Mouse (Mus musculus) midbrain, embryonic 11.5 days (tissue): ENCODE measurements around the gene Sfxn5. TPM values are rescaled to one million over a fixed set of nuclear protein-coding genes. Genes with fewer than 3 reads are reported as not detected.

Experiments used
- ATAC-seq: fragments of 200-750 bp; cut with Nextera tagmentation; 2 replicates; pipeline ENCODE4 v1.8.0; 2017; ENCODE audit warnings: moderate TSS enrichment, moderate library complexity; ENCODE audit not compliant: low FRiP score
- DNase-seq: peaks from one replicate; pipeline ENCODE4 v3.0.0; 2015; ENCODE audit warnings: low spot score; ENCODE audit errors: missing footprints
- H3K27ac ChIP-seq: fragments of 300-500 bp; sonication (generic); 2 replicates; pipeline ENCODE4 v1.5.1; 2014; ENCODE audit warnings: low read depth, low read length
- H3K27me3 ChIP-seq: fragments of 300-500 bp; sonication (generic); 2 replicates; pipeline ENCODE4 v1.6.1; 2014; ENCODE audit warnings: mild to moderate bottlenecking, low read length, moderate library complexity, mixed read lengths; ENCODE audit not compliant: control insufficient read depth, insufficient read depth
- H3K36me3 ChIP-seq: fragments of 300-500 bp; sonication (generic); 2 replicates; pipeline ENCODE4 v1.6.1; 2014; ENCODE audit warnings: mild to moderate bottlenecking, low read length, moderate library complexity, mixed read lengths; ENCODE audit not compliant: control insufficient read depth, insufficient read depth
- H3K4me1 ChIP-seq: fragments of 300-500 bp; sonication (generic); 2 replicates; pipeline ENCODE4 v1.6.1; 2014; ENCODE audit warnings: low read length; ENCODE audit not compliant: control insufficient read depth, insufficient read depth
- H3K4me2 ChIP-seq: fragments of 300-500 bp; sonication (generic); 2 replicates; pipeline ENCODE4 v1.6.1; 2014; ENCODE audit warnings: mild to moderate bottlenecking, moderate library complexity
- H3K4me3 ChIP-seq: fragments of 300-500 bp; sonication (generic); 2 replicates; pipeline ENCODE4 v1.5.1; 2014; ENCODE audit warnings: low read depth, low read length
- H3K9ac ChIP-seq: fragments of 300-500 bp; sonication (generic); 2 replicates; pipeline ENCODE4 v1.6.1; 2014; ENCODE audit warnings: low read length
- H3K9me3 ChIP-seq: fragments of 300-500 bp; sonication (generic); 2 replicates; pipeline ENCODE4 v1.6.1; 2016; ENCODE audit warnings: low read length; ENCODE audit not compliant: control insufficient read depth
- WGBS: fragments of 180-500 bp; shearing (Covaris S2); extraction: QIAGEN DNeasy Blood & Tissue Kit; methylation state at CpG from one replicate; pipeline ENCODE4 v1.1.7; 2014; 5-methylcytosine and 5-hydroxymethylcytosine counted together
- polyA plus RNA-seq: library from polyadenylated mRNA; unstranded; fragments of >200 nt; fragmentation: Nextera tagmentation; extraction: Ambion mirVana; gene quantifications from 2 replicates; pipeline ENCODE4 v1.2.1, GENCODE M21; 2014

Sfxn5 gene
- polyA plus RNA-seq, 1 experiment from 2014 or later, result 6.2 TPM

GRCm38 (mm10) chr6:85237595-85238337, 95.5 kb downstream of the Sfxn5 start:
- H3K27me3 ChIP-seq, result no peaks in the 10 kb centered on the region
- 53% methylated on average over 10 of the region's 10 CpGs for WGBS
- no peak overlapping the region for H3K4me3 ChIP-seq
- no peaks in the 10 kb centered on the region for H3K36me3 ChIP-seq
- no peak overlapping the region for H3K27ac ChIP-seq
- H3K9ac ChIP-seq, result no peak overlapping the region
- no peak overlapping the region for H3K4me2 ChIP-seq
- H3K4me1 ChIP-seq, result peaks cover 2% of the 10 kb centered on the region
- DNase-seq, result no peak
- no peak; the same call in 1 of the 2 replicates for ATAC-seq
- H3K9me3 ChIP-seq, result no peaks in the 10 kb centered on the region

GRCm38 (mm10) chr6:85237001-85237400, 96.2 kb downstream of the Sfxn5 start:
- H3K9me3 ChIP-seq, result no peaks in the 10 kb centered on the region
- ATAC-seq, result no peak
- no peak overlapping the region for H3K4me3 ChIP-seq
- peaks cover 4% of the 10 kb centered on the region for H3K4me1 ChIP-seq
- H3K36me3 ChIP-seq, result no peaks in the 10 kb centered on the region
- 37% methylated on average over 5 of the region's 5 CpGs for WGBS
- H3K27ac ChIP-seq, result no peak overlapping the region
- no peaks in the 10 kb centered on the region for H3K27me3 ChIP-seq
- H3K9ac ChIP-seq, result no peak overlapping the region
- no peak for DNase-seq
- H3K4me2 ChIP-seq, result no peak overlapping the region

GRCm38 (mm10) chr6:85234796-85235195, 98.4 kb downstream of the Sfxn5 start:
- H3K9me3 ChIP-seq, result no peaks in the 10 kb centered on the region
- no peaks in the 10 kb centered on the region for H3K27me3 ChIP-seq
- no peak for DNase-seq
- peaks cover 13% of the 10 kb centered on the region for H3K4me1 ChIP-seq
- H3K4me2 ChIP-seq, result no peak overlapping the region
- no peak overlapping the region for H3K9ac ChIP-seq
- WGBS, result 23% methylated on average over 5 of the region's 5 CpGs
- H3K36me3 ChIP-seq, result no peaks in the 10 kb centered on the region
- H3K4me3 ChIP-seq, result no peak overlapping the region
- H3K27ac ChIP-seq, result no peak overlapping the region
- no peak for ATAC-seq

GRCm38 (mm10) chr6:85232836-85233623, 100.2 kb downstream of the Sfxn5 start:
- ATAC-seq (no peak), DNase-seq (no peak)
- Histone ChIP-seq H3K9me3 (no peaks in the 10 kb centered on the region), H3K36me3 (no peaks in the 10 kb centered on the region), H3K4me1 (peaks cover 13% of the 10 kb centered on the region), H3K27me3 (no peaks in the 10 kb centered on the region), H3K27ac (no peak overlapping the region), H3K9ac (no peak overlapping the region), H3K4me3 (no peak overlapping the region), H3K4me2 (no peak overlapping the region)
- 46% methylated on average over 7 of the region's 7 CpGs for WGBS

- H3K27ac ChIP-seq, result no peak overlapping the region
- 31% methylated on average over 4 of the region's 4 CpGs for WGBS
These were observed 101.2 kb downstream of the Sfxn5 start for GRCm38 (mm10) chr6:85232045-85232444.

GRCm38 (mm10) chr6:85231469-85231868, 101.8 kb downstream of the Sfxn5 start:
- H3K4me2 ChIP-seq, result no peak overlapping the region
- ATAC-seq, result peak; percentile 33; the same call in 1 of the 2 replicates

More at GRCm38 (mm10) chr6:85232045-85232444, 101.2 kb downstream of the Sfxn5 start:
- Histone ChIP-seq H3K4me1 (peaks cover 13% of the 10 kb centered on the region), H3K9ac (no peak overlapping the region), H3K36me3 (no peaks in the 10 kb centered on the region), H3K4me3 (no peak overlapping the region), H3K4me2 (no peak overlapping the region), H3K9me3 (no peaks in the 10 kb centered on the region), H3K27me3 (no peaks in the 10 kb centered on the region)
- ATAC-seq, result no peak
- DNase-seq, result no peak

GRCm38 (mm10) chr6:85230762-85231161, 102.5 kb downstream of the Sfxn5 start:
- ATAC-seq (no peak), DNase-seq (no peak)
- Histone ChIP-seq H3K4me2 (no peak overlapping the region), H3K4me3 (no peak overlapping the region), H3K27ac (no peak overlapping the region), H3K36me3 (no peaks in the 10 kb centered on the region), H3K9me3 (no peaks in the 10 kb centered on the region), H3K27me3 (no peaks in the 10 kb centered on the region), H3K9ac (no peak overlapping the region), H3K4me1 (peaks cover 13% of the 10 kb centered on the region)
- WGBS, result 84% methylated on average over 3 of the region's 3 CpGs

More at GRCm38 (mm10) chr6:85231469-85231868, 101.8 kb downstream of the Sfxn5 start:
- 19% methylated on average over 6 of the region's 6 CpGs for WGBS
- no peaks in the 10 kb centered on the region for H3K36me3 ChIP-seq
- peaks cover 13% of the 10 kb centered on the region for H3K4me1 ChIP-seq
- no peak overlapping the region for H3K27ac ChIP-seq
- DNase-seq, result no peak
- no peak overlapping the region for H3K9ac ChIP-seq
- no peaks in the 10 kb centered on the region for H3K9me3 ChIP-seq
- no peaks in the 10 kb centered on the region for H3K27me3 ChIP-seq
- no peak overlapping the region for H3K4me3 ChIP-seq

GRCm38 (mm10) chr6:85227520-85227919, 105.7 kb downstream of the Sfxn5 start:
- H3K4me1 ChIP-seq, result peaks cover 14% of the 10 kb centered on the region
- H3K9me3 ChIP-seq, result no peaks in the 10 kb centered on the region
- no peaks in the 10 kb centered on the region for H3K36me3 ChIP-seq
- DNase-seq (no peak), ATAC-seq (no peak)
- WGBS, result 81% methylated on average over 2 of the region's 2 CpGs
- no peak overlapping the region for H3K4me2 ChIP-seq
- H3K4me3 ChIP-seq, result no peak overlapping the region
- H3K27me3 ChIP-seq, result no peaks in the 10 kb centered on the region
- H3K27ac ChIP-seq, result no peak overlapping the region
- H3K9ac ChIP-seq, result no peak overlapping the region

- H3K27ac ChIP-seq, result no peak overlapping the region
- no peak for DNase-seq
- H3K4me3 ChIP-seq, result no peak overlapping the region
- no peak overlapping the region for H3K9ac ChIP-seq
- whole genome bisulfite sequencing, result 89% methylated on average over 9 of the region's 9 CpGs
- H3K27me3 ChIP-seq, result no peaks in the 10 kb centered on the region
- no peaks in the 10 kb centered on the region for H3K36me3 ChIP-seq
- H3K9me3 ChIP-seq, result no peaks in the 10 kb centered on the region
- peaks cover 7% of the 10 kb centered on the region for H3K4me1 ChIP-seq
- H3K4me2 ChIP-seq, result no peak overlapping the region
- ATAC-seq, result no peak
These were observed 106.7 kb downstream of the Sfxn5 start for GRCm38 (mm10) chr6:85226570-85226969.
